Mouse (Mus musculus): ENCODE results near the gene Iba57. TPM values are rescaled to one million over a fixed set of nuclear protein-coding genes. Genes with fewer than 3 reads are reported as not detected.

The Iba57 gene
- polyA plus RNA-seq (2014; fragmentation: Illumina TruSeq; extraction: RNeasy Lipid Tissue Mini Kit (QIAGEN cat#74804)) = 1.6 TPM

GRCm38 (mm10) chr11:59163255-59164236, at the start of gene Iba57:
Iba57 (minus strand) TSS chr11:59163739.

DNA sequence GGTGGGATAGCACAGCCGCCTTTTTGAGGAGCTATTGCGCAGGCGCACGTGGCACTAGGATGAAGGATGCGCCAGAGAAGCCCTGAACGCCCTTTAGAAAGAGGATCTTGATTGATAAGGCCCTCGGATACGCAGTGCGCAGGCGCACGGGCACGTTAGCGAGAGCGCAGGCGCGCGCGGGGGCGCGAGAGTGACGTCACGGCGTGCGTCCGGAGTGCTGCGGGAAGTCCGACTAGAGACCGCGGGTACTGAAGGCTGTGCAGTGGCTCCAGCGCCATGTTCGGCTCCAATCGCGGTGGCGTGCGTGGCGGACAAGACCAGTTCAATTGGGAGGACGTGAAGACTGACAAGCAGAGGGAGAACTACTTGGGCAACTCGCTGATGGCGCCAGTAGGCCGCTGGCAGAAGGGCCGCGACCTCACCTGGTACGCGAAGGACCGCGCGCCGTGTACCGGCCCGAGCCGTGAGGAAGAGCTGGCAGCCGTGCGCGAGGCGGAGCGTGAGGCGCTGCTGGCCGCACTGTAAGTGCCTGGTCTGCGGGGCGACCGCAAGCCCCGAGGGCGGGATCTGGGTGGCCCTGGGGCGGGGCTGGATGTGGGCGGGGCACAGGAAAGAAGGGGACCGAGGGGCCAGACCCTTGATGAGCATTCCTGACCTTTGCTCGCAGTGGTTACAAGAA, 44.8 kb upstream of the Iba57 start, which contains the start of gene 2310033P09Rik:
2310033P09Rik (plus strand) TSS at position 169 of the 679 bp plus-strand sequence.

GRCm38 (mm10) chr11:59202081-59202995, 38.8 kb upstream of the Iba57 start, which contains the start of gene Mrpl55:
Mrpl55 (plus strand) TSS chr11:59202486.

GRCm38 (mm10) chr11:59192059-59192386, 28.5 kb upstream of the Iba57 start, which contains the start of gene Guk1:
Guk1 (minus strand) TSS chr11:59192212.

GRCm38 (mm10) chr11:59182864-59183331, 19.4 kb upstream of the Iba57 start, which contains the start of gene Gjc2:
Gjc2 (minus strand) TSS chr11:59183213.

DNA sequence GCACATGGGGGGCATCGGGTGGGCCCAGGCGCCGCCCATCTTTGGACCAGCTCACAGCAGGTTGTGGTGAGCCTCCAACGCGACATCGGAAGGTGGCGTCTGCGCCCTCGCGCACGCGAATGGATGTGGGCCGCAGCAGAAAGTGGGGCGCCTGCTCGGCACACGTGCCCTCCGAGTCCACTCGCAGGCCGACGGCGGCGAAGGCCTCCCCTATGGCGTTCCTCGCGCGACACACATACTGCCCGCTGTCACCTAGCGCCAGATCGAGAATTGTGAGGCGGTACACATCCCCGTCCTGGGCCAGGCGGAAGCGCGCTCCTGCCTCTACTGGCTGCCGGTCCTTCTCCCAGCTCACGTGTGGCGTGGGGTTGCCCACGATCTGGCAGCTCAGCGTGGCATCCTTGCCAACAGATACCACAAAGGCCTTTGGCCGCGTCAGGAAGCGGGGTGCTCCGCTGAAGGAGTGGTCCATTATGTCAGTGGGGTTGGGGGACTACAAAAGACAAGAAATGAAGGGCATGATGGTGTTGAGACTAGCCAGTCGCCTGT, 27.6 kb downstream of the Iba57 start, which contains the start of gene Obscn:
Obscn (minus strand) TSS at position 499 of the 549 bp plus-strand sequence.

Other genes starting within 250 kb of the Iba57 start
- not detected for gene Btnl10, start 245.8 kb downstream of the Iba57 start, polyA plus RNA-seq (2014; fragmentation: Illumina TruSeq; extraction: RNeasy Lipid Tissue Mini Kit (QIAGEN cat#74804))
- gene Rnf187, start 224.8 kb downstream of the Iba57 start, polyA plus RNA-seq (2014; fragmentation: Illumina TruSeq; extraction: RNeasy Lipid Tissue Mini Kit (QIAGEN cat#74804)) = 10.8 TPM
- not detected for gene Hist3h2ba, start 214.8 kb downstream of the Iba57 start, polyA plus RNA-seq (2014; fragmentation: Illumina TruSeq; extraction: RNeasy Lipid Tissue Mini Kit (QIAGEN cat#74804))
- 9.8 TPM for gene Hist3h2a, start 209.1 kb downstream of the Iba57 start, polyA plus RNA-seq (2014; fragmentation: Illumina TruSeq; extraction: RNeasy Lipid Tissue Mini Kit (QIAGEN cat#74804))
- 0.14 TPM for gene Trim17, start 209.1 kb downstream of the Iba57 start, polyA plus RNA-seq (2014; fragmentation: Illumina TruSeq; extraction: RNeasy Lipid Tissue Mini Kit (QIAGEN cat#74804))
- gene Trim11, start 185.6 kb downstream of the Iba57 start, polyA plus RNA-seq (2014; fragmentation: Illumina TruSeq; extraction: RNeasy Lipid Tissue Mini Kit (QIAGEN cat#74804)) = 0.57 TPM
- not detected for gene Obscn, start 27.3 kb downstream of the Iba57 start, polyA plus RNA-seq (2014; fragmentation: Illumina TruSeq; extraction: RNeasy Lipid Tissue Mini Kit (QIAGEN cat#74804))
- not detected for gene Gjc2, start 19.5 kb upstream of the Iba57 start, polyA plus RNA-seq (2014; fragmentation: Illumina TruSeq; extraction: RNeasy Lipid Tissue Mini Kit (QIAGEN cat#74804))
- 2.0 TPM for gene Guk1, start 28.5 kb upstream of the Iba57 start, polyA plus RNA-seq (2014; fragmentation: Illumina TruSeq; extraction: RNeasy Lipid Tissue Mini Kit (QIAGEN cat#74804))
- gene Mrpl55, start 38.7 kb upstream of the Iba57 start, polyA plus RNA-seq (2014; fragmentation: Illumina TruSeq; extraction: RNeasy Lipid Tissue Mini Kit (QIAGEN cat#74804)) = 12.1 TPM
- 1.9 TPM for gene 2310033P09Rik, start 44.6 kb upstream of the Iba57 start, polyA plus RNA-seq (2014; fragmentation: Illumina TruSeq; extraction: RNeasy Lipid Tissue Mini Kit (QIAGEN cat#74804))
- 221 TPM for gene Arf1, start 64.5 kb upstream of the Iba57 start, polyA plus RNA-seq (2014; fragmentation: Illumina TruSeq; extraction: RNeasy Lipid Tissue Mini Kit (QIAGEN cat#74804))
- gene Wnt3a, start 127.0 kb upstream of the Iba57 start, polyA plus RNA-seq (2014; fragmentation: Illumina TruSeq; extraction: RNeasy Lipid Tissue Mini Kit (QIAGEN cat#74804)) = not detected
- gene Wnt9a, start 143.2 kb upstream of the Iba57 start, polyA plus RNA-seq (2014; fragmentation: Illumina TruSeq; extraction: RNeasy Lipid Tissue Mini Kit (QIAGEN cat#74804)) = 0.94 TPM
- gene Prss38, start 211.9 kb upstream of the Iba57 start, polyA plus RNA-seq (2014; fragmentation: Illumina TruSeq; extraction: RNeasy Lipid Tissue Mini Kit (QIAGEN cat#74804)) = not detected

Data from ovary, adult 10 weeks (tissue).